Mouse (Mus musculus) lung, adult 18-20 months (tissue): ENCODE measurements around the gene Gm10130.
A peak's percentile ranks its signal among the peaks of the same experiment; 100 is the strongest.
"Not testable (repeated sequence)": the region's sequence is repeated elsewhere in the genome, so short reads cannot be mapped to it uniquely, and the experiment has no call there.

ENCODE experiments used
- DNase-seq, 2 experiments: peaks; one replicate each; pipeline ENCODE4 v3.0.0; 2022; ENCODE audit warnings: mixed read lengths in 2 of 2

Gene Gm10130

GRCm38 (mm10) chr2:150323402-150323801 is at the start of gene Gm10130:
Gene Gm10130 (plus strand): TSS chr2:150323702.
- DNase-seq, result no peak

- DNase-seq, result no peak
Measured at GRCm38 (mm10) chr2:150293669-150294068, 29.8 kb upstream of the Gm10130 start.

- no peak for DNase-seq
Measured at GRCm38 (mm10) chr2:150299096-150299495, 24.4 kb upstream of the Gm10130 start.

- peak; percentile 15 to 20 for DNase-seq
Measured at GRCm38 (mm10) chr2:150307183-150307773, 16.2 kb upstream of the Gm10130 start.

GRCm38 (mm10) chr2:150310952-150311884 is 12.3 kb upstream of the Gm10130 start:
- peak; percentile 94 to 95 for DNase-seq

GRCm38 (mm10) chr2:150316140-150316539 is 7.4 kb upstream of the Gm10130 start:
- DNase-seq, result no peak

GRCm38 (mm10) chr2:150318973-150319372 is 4.5 kb upstream of the Gm10130 start:
- no peak for DNase-seq

GRCm38 (mm10) chr2:150357136-150357535 is 33.6 kb downstream of the Gm10130 start:
- DNase-seq, result not testable (repeated sequence)

GRCm38 (mm10) chr2:150362113-150362877 is 38.8 kb downstream of the Gm10130 start, which contains the start of gene 3300002I08Rik:
Gene 3300002I08Rik (minus strand): TSS chr2:150362765.
- peak; percentile 92 to 93 for DNase-seq

- DNase-seq, result no peak
Measured at GRCm38 (mm10) chr2:150362878-150363229, 39.4 kb downstream of the Gm10130 start.

- not testable (repeated sequence) for DNase-seq
Measured at GRCm38 (mm10) chr2:150385553-150386106, 62.1 kb downstream of the Gm10130 start.

GRCm38 (mm10) chr2:150390198-150390597 is 66.7 kb downstream of the Gm10130 start:
- DNase-seq, result no peak

- DNase-seq, result not testable (repeated sequence)
Measured at GRCm38 (mm10) chr2:150412146-150412545, 88.6 kb downstream of the Gm10130 start.
